Mouse (Mus musculus) heart, postnatal 0 days (tissue): ENCODE measurements around the gene Larp1.

Source experiments
- CTCF ChIP-seq: IDR thresholded peaks from 2 replicates; pipeline ENCODE4 v1.5.1; 2016; ENCODE audit warnings: antibody characterized with exemption, control low read depth, low read depth
- EP300 ChIP-seq: IDR thresholded peaks from 2 replicates; pipeline ENCODE4 v1.6.1; 2016; ENCODE audit warnings: antibody characterized with exemption, low read depth

GRCm38 (mm10) chr11:57998872-57999271 lies 10.0 kb upstream of the Larp1 start:
- TF ChIP-seq CTCF, result no peak
- TF ChIP-seq EP300, result no peak
